Mouse (Mus musculus) erythroblast, embryonic 14.5 days (primary cell): ENCODE data around the gene Olfr1256.

Source experiments
- GATA1 ChIP-seq: IDR thresholded peaks from 2 replicates; pipeline ENCODE4 v1.6.1; 2012; ENCODE audit warnings: low read length, inconsistent platforms, mixed read lengths
- TAL1 ChIP-seq: IDR thresholded peaks from 3 replicates; pipeline ENCODE4 v1.6.1; 2012; ENCODE audit warnings: low read length, inconsistent platforms, mixed read lengths

GRCm38 (mm10) chr2:89849230-89849629 lies 7.9 kb upstream of the Olfr1256 start:
- TF ChIP-seq GATA1 (no peak), TAL1 (no peak)
